ENCODE assay signal across 20 mouse cellular contexts in the genomic region with DNA sequence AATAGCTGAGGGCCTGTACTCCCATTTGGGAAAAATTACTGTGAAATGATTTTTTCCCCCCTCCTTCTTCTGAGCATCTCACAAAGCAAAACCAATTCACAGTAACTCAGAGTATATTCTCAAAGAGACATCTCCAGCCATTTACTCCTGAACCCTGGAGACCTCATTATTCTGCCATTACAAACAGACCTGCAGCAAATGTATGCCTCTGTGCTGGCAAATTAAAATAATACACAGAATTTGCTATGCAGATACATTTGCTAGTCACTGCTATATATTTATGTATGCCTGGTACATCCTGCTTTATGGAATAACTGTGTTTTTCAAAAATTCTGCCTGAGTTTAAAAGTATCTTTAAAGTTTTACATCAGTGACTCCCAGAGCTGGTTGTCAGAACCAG.
DNase-seq lines count a peak whose midpoint lies in the region; ATAC-seq and TF ChIP-seq lines count a peak whose summit lies in the region.
"Had no signal": no experiment of that assay in that cellular context is flagged by ENCODE, and none has a peak within 500 bp of the region (broad histone marks: within the 10 kb centered on the region; RNA-seq: fewer than 3 reads in every experiment).

No protein-coding gene starts in this region.

- no peak for TF ChIP-seq CTCF in midbrain, postnatal 0 days (IDR thresholded peaks at IDR 0.05)

- H3K9ac ChIP-seq in midbrain, embryonic 13.5 days (replicated peaks), result no peak overlapping the region
- H3K9ac ChIP-seq in midbrain, embryonic 15.5 days, result no peak overlapping the region
- no peak overlapping the region for H3K9ac ChIP-seq in midbrain, postnatal 0 days (replicated peaks; ENCODE audit: low read length, poor library complexity, severe bottlenecking)
- H3K9ac ChIP-seq in neural tube, embryonic 14.5 days (replicated peaks; ENCODE audit: low read depth, low read length), result no peak overlapping the region
- no peak overlapping the region for H3K9ac ChIP-seq in neural tube, embryonic 15.5 days (replicated peaks)
- no peak overlapping the region for H3K9ac ChIP-seq in midbrain, embryonic 16.5 days (ENCODE audit: low read depth, low read length)
- H3K9ac ChIP-seq: embryonic facial prominence, embryonic 12.5 days; forebrain, embryonic 13.5 days; forebrain, embryonic 15.5 days had no signal

- H3K4me3 ChIP-seq in midbrain, embryonic 13.5 days (replicated peaks), result no peak overlapping the region
- no peak overlapping the region for H3K4me3 ChIP-seq in midbrain, embryonic 10.5 days
- no peak overlapping the region for H3K4me3 ChIP-seq in midbrain, embryonic 15.5 days
- H3K4me3 ChIP-seq in midbrain, postnatal 0 days (ENCODE audit: low read depth, low read length), result no peak overlapping the region
- H3K4me3 ChIP-seq in neural tube, embryonic 14.5 days (ENCODE audit: low read depth, low read length), result no peak overlapping the region
- no peak overlapping the region for H3K4me3 ChIP-seq in neural tube, embryonic 15.5 days (replicated peaks)
- no peak overlapping the region for H3K4me3 ChIP-seq in midbrain, embryonic 16.5 days (ENCODE audit: low read depth, low read length)
- H3K4me3 ChIP-seq: embryonic facial prominence, embryonic 10.5 days; embryonic facial prominence, embryonic 12.5 days; forebrain, embryonic 13.5 days; forebrain, embryonic 15.5 days had no signal

- 0 out of 2 replicates have a peak overlapping the region, but pooled peaks have one; percentile 14 for H3K27ac ChIP-seq in midbrain, embryonic 13.5 days
- no peak overlapping the region for H3K27ac ChIP-seq in midbrain, embryonic 10.5 days (replicated peaks)
- H3K27ac ChIP-seq in midbrain, embryonic 15.5 days, result peak overlapping the region; percentile 32; the same call in 1 of the 2 replicates
- no peak overlapping the region for H3K27ac ChIP-seq in midbrain, postnatal 0 days (ENCODE audit: low read depth, low read length)
- H3K27ac ChIP-seq in neural tube, embryonic 14.5 days (ENCODE audit: low read depth, low read length), result no peak overlapping the region
- no peak overlapping the region for H3K27ac ChIP-seq in neural tube, embryonic 15.5 days (replicated peaks)
- H3K27ac ChIP-seq in midbrain, embryonic 16.5 days (ENCODE audit: low read length), result peak overlapping the region; percentile 32; the same call in 1 of the 2 replicates
- H3K27ac ChIP-seq: embryonic facial prominence, embryonic 10.5 days; embryonic facial prominence, embryonic 12.5 days; forebrain, embryonic 13.5 days; forebrain, embryonic 15.5 days had no signal

- DNase-seq in midbrain, embryonic 10.5 days (ENCODE audit: low spot score), result no peak
- no peak for DNase-seq in midbrain, postnatal 0 days (ENCODE audit: low spot score)
- no peak for DNase-seq in thymus, postnatal 10 days (ENCODE audit: low spot score in 2 of 2)
- DNase-seq: adrenal gland, adult 2 months; adrenal gland, postnatal 10 days; adrenal gland, postnatal 25 days; cerebellum, adult 11-12 months; cerebellum, adult 2 months; cerebellum, adult 9-10 months; cerebellum, postnatal 10 days; cerebellum, postnatal 25 days had no signal

- H3K27me3 ChIP-seq in midbrain, embryonic 13.5 days, result no peaks in the 10 kb centered on the region
- no peaks in the 10 kb centered on the region for H3K27me3 ChIP-seq in midbrain, embryonic 10.5 days (ENCODE audit: low read depth, poor library complexity, severe bottlenecking)
- no peaks in the 10 kb centered on the region for H3K27me3 ChIP-seq in midbrain, embryonic 15.5 days (replicated peaks)
- no peaks in the 10 kb centered on the region for H3K27me3 ChIP-seq in midbrain, postnatal 0 days (ENCODE audit: insufficient read depth, low read length)
- H3K27me3 ChIP-seq in neural tube, embryonic 14.5 days (ENCODE audit: control insufficient read depth, insufficient read depth, low read length), result no peaks in the 10 kb centered on the region
- H3K27me3 ChIP-seq in neural tube, embryonic 15.5 days (replicated peaks), result no peaks in the 10 kb centered on the region
- H3K27me3 ChIP-seq in midbrain, embryonic 16.5 days (ENCODE audit: control insufficient read depth, insufficient read depth, low read depth, low read length), result no peaks in the 10 kb centered on the region
- H3K27me3 ChIP-seq: embryonic facial prominence, embryonic 12.5 days; forebrain, embryonic 13.5 days; forebrain, embryonic 15.5 days had no signal

- H3K4me1 ChIP-seq in midbrain, embryonic 13.5 days (replicated peaks), result no peaks in the 10 kb centered on the region
- no peaks in the 10 kb centered on the region for H3K4me1 ChIP-seq in midbrain, embryonic 10.5 days
- H3K4me1 ChIP-seq in midbrain, embryonic 15.5 days, result no peaks in the 10 kb centered on the region
- no peaks in the 10 kb centered on the region for H3K4me1 ChIP-seq in midbrain, postnatal 0 days (ENCODE audit: insufficient read depth, low read length)
- H3K4me1 ChIP-seq in neural tube, embryonic 14.5 days (ENCODE audit: control insufficient read depth, insufficient read depth, low read length), result no peaks in the 10 kb centered on the region
- 0 out of 2 replicates have a peak, but pooled peaks cover 4% of the 10 kb centered on the region for H3K4me1 ChIP-seq in neural tube, embryonic 15.5 days
- peaks cover 5% of the 10 kb centered on the region; the same call in 1 of the 2 replicates for H3K4me1 ChIP-seq in midbrain, embryonic 16.5 days (ENCODE audit: control insufficient read depth, insufficient read depth, low read length)
- H3K4me1 ChIP-seq: embryonic facial prominence, embryonic 10.5 days; embryonic facial prominence, embryonic 12.5 days; forebrain, embryonic 13.5 days; forebrain, embryonic 15.5 days had no signal

- H3K36me3 ChIP-seq in midbrain, embryonic 13.5 days, result no peaks in the 10 kb centered on the region
- no peaks in the 10 kb centered on the region for H3K36me3 ChIP-seq in midbrain, embryonic 10.5 days
- H3K36me3 ChIP-seq in midbrain, embryonic 15.5 days (replicated peaks), result no peaks in the 10 kb centered on the region
- H3K36me3 ChIP-seq in midbrain, postnatal 0 days (ENCODE audit: insufficient read depth, low read length), result no peaks in the 10 kb centered on the region
- no peaks in the 10 kb centered on the region for H3K36me3 ChIP-seq in neural tube, embryonic 14.5 days (ENCODE audit: control insufficient read depth, insufficient read depth, low read length)
- no peaks in the 10 kb centered on the region for H3K36me3 ChIP-seq in neural tube, embryonic 15.5 days
- H3K36me3 ChIP-seq in midbrain, embryonic 16.5 days (ENCODE audit: control insufficient read depth, insufficient read depth, low read length), result no peaks in the 10 kb centered on the region
- H3K36me3 ChIP-seq: embryonic facial prominence, embryonic 10.5 days; embryonic facial prominence, embryonic 12.5 days; forebrain, embryonic 15.5 days had no signal

- H3K9me3 ChIP-seq in midbrain, embryonic 13.5 days, result no peaks in the 10 kb centered on the region
- no peaks in the 10 kb centered on the region for H3K9me3 ChIP-seq in midbrain, embryonic 10.5 days (replicated peaks)
- H3K9me3 ChIP-seq in midbrain, embryonic 15.5 days, result no peaks in the 10 kb centered on the region
- H3K9me3 ChIP-seq in midbrain, postnatal 0 days (ENCODE audit: low read length), result no peaks in the 10 kb centered on the region
- H3K9me3 ChIP-seq in neural tube, embryonic 14.5 days (ENCODE audit: control insufficient read depth, low read length), result no peaks in the 10 kb centered on the region
- no peaks in the 10 kb centered on the region for H3K9me3 ChIP-seq in neural tube, embryonic 15.5 days (replicated peaks)
- H3K9me3 ChIP-seq in midbrain, embryonic 16.5 days (replicated peaks; ENCODE audit: control insufficient read depth, low read length, poor library complexity, severe bottlenecking), result no peaks in the 10 kb centered on the region
- H3K9me3 ChIP-seq: embryonic facial prominence, embryonic 10.5 days; embryonic facial prominence, embryonic 12.5 days; forebrain, embryonic 13.5 days; forebrain, embryonic 15.5 days had no signal

- no peak overlapping the region for H3K4me2 ChIP-seq in midbrain, embryonic 13.5 days (replicated peaks)
- no peak overlapping the region for H3K4me2 ChIP-seq in midbrain, embryonic 15.5 days
- no peak overlapping the region for H3K4me2 ChIP-seq in midbrain, postnatal 0 days (ENCODE audit: low read depth, low read length, poor library complexity, severe bottlenecking)
- H3K4me2 ChIP-seq in neural tube, embryonic 14.5 days (ENCODE audit: low read depth, low read length), result no peak overlapping the region
- no peak overlapping the region for H3K4me2 ChIP-seq in neural tube, embryonic 15.5 days
- H3K4me2 ChIP-seq in midbrain, embryonic 16.5 days (ENCODE audit: low read length), result no peak overlapping the region
- H3K4me2 ChIP-seq: embryonic facial prominence, embryonic 12.5 days; forebrain, embryonic 13.5 days; forebrain, embryonic 15.5 days had no signal

- ATAC-seq in midbrain, embryonic 13.5 days, result peak; percentile 27; the same call in 1 of the 2 replicates
- peak; percentile 69 for ATAC-seq in midbrain, embryonic 15.5 days (replicated peaks)
- no peak for ATAC-seq in midbrain, postnatal 0 days (ENCODE audit: low FRiP score)
- ATAC-seq in neural tube, embryonic 14.5 days (ENCODE audit: low read depth), result peak; percentile 28; the same call in 1 of the 2 replicates
- ATAC-seq in neural tube, embryonic 15.5 days (ENCODE audit: low FRiP score), result no peak
- peak; percentile 86 for ATAC-seq in midbrain, embryonic 16.5 days
- ATAC-seq: forebrain, embryonic 13.5 days; forebrain, embryonic 15.5 days had no signal

Comparison
In these comparisons a context has a peak if more than half of its experiments do, and no peak if none do; other contexts are left out.
1. ATAC-seq: peak in midbrain, embryonic 13.5 days (single experiment), midbrain, embryonic 15.5 days (single experiment), neural tube, embryonic 14.5 days (single experiment) and midbrain, embryonic 16.5 days (single experiment); none in midbrain, postnatal 0 days (single experiment) and neural tube, embryonic 15.5 days (single experiment).
2. H3K27ac ChIP-seq: peak in midbrain, embryonic 13.5 days (single experiment), midbrain, embryonic 15.5 days (single experiment) and midbrain, embryonic 16.5 days (single experiment); none in midbrain, embryonic 10.5 days (single experiment), midbrain, postnatal 0 days (single experiment), neural tube, embryonic 14.5 days (single experiment) and neural tube, embryonic 15.5 days (single experiment).